Mouse (Mus musculus): ENCODE data around the gene Mark3. TPM values are rescaled to one million over a fixed set of nuclear protein-coding genes. Genes with fewer than 3 reads are reported as not detected.
"Not testable (repeated sequence)": the region's sequence is repeated elsewhere in the genome, so short reads cannot be mapped to it uniquely, and the experiment has no call there.

Mark3 gene
- polyA plus RNA-seq, 1 experiment from 2014 or later: 9.2 TPM

DNA sequence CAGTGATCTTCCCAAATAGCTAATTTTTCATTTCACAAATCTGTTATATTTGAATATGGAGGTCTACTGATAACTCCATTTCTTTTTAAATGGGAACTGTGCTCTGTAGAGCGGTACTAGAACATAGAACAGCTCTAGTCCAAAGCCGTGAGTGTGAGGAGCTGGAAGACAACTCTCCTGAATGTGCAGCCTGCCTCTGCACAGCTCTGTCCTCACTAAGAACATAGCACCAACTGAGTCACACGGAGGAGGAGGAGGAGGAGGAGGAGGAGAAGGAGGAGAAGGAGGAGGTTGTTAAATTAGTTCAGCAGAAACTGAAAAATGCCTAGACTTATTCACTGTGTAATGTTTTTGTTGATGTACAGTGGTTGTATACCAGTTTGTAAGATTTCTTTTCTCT lies 78.6 kb downstream of the Mark3 start:
- Histone ChIP-seq H3K9ac (ENCODE audit: low read depth, low read length) (no peak overlapping the region), H3K27me3 (ENCODE audit: control insufficient read depth, insufficient read depth, low read depth, low read length) (no peaks in the 10 kb centered on the region), H3K9me3 (replicated peaks; ENCODE audit: control insufficient read depth, low read length) (no peaks in the 10 kb centered on the region), H3K4me3 (ENCODE audit: low read depth, low read length) (no peak overlapping the region), H3K4me1 (ENCODE audit: control insufficient read depth, low read depth, low read length) (no peaks in the 10 kb centered on the region), H3K36me3 (ENCODE audit: control insufficient read depth, insufficient read depth) (peaks cover 38% of the 10 kb centered on the region), H3K4me2 (ENCODE audit: low read depth, low read length) (no peak overlapping the region), H3K27ac (ENCODE audit: low read length) (no peak overlapping the region)
- ATAC-seq (ENCODE audit: low read depth): no peak
- WGBS (ENCODE audit: insufficient replicate concordance): 86% methylated on average over 3 of the region's 3 CpGs

GRCm38 (mm10) chr12:111653434-111653833 lies 79.1 kb downstream of the Mark3 start:
- Histone ChIP-seq H3K9me3 (replicated peaks; ENCODE audit: control insufficient read depth, low read length) (no peaks in the 10 kb centered on the region), H3K4me2 (ENCODE audit: low read depth, low read length) (no peak overlapping the region), H3K4me1 (ENCODE audit: control insufficient read depth, low read depth, low read length) (no peaks in the 10 kb centered on the region), H3K4me3 (ENCODE audit: low read depth, low read length) (no peak overlapping the region), H3K9ac (ENCODE audit: low read depth, low read length) (no peak overlapping the region), H3K36me3 (ENCODE audit: control insufficient read depth, insufficient read depth) (peaks cover 35% of the 10 kb centered on the region), H3K27me3 (ENCODE audit: control insufficient read depth, insufficient read depth, low read depth, low read length) (no peaks in the 10 kb centered on the region), H3K27ac (ENCODE audit: low read length) (no peak overlapping the region)
- ATAC-seq (ENCODE audit: low read depth): no peak; the same call in 1 of the 2 replicates
- WGBS (ENCODE audit: insufficient replicate concordance): 36% methylated on average over 3 of the region's 3 CpGs

GRCm38 (mm10) chr12:111655695-111656094 lies 81.4 kb downstream of the Mark3 start:
- Histone ChIP-seq H3K9ac (ENCODE audit: low read depth, low read length) (no peak overlapping the region), H3K36me3 (ENCODE audit: control insufficient read depth, insufficient read depth) (peaks cover 24% of the 10 kb centered on the region), H3K4me2 (ENCODE audit: low read depth, low read length) (no peak overlapping the region), H3K4me1 (ENCODE audit: control insufficient read depth, low read depth, low read length) (no peaks in the 10 kb centered on the region), H3K27me3 (ENCODE audit: control insufficient read depth, insufficient read depth, low read depth, low read length) (no peaks in the 10 kb centered on the region), H3K4me3 (ENCODE audit: low read depth, low read length) (no peak overlapping the region), H3K27ac (ENCODE audit: low read length) (no peak overlapping the region), H3K9me3 (replicated peaks; ENCODE audit: control insufficient read depth, low read length) (no peaks in the 10 kb centered on the region)
- ATAC-seq (ENCODE audit: low read depth): no peak
- 92% methylated on average over 11 of the region's 11 CpGs for WGBS (ENCODE audit: insufficient replicate concordance)

- Histone ChIP-seq H3K4me3 (ENCODE audit: low read depth, low read length) (no peak overlapping the region), H3K9ac (ENCODE audit: low read depth, low read length) (no peak overlapping the region), H3K27me3 (ENCODE audit: control insufficient read depth, insufficient read depth, low read depth, low read length) (no peaks in the 10 kb centered on the region), H3K27ac (ENCODE audit: low read length) (no peak overlapping the region), H3K4me2 (ENCODE audit: low read depth, low read length) (no peak overlapping the region), H3K4me1 (ENCODE audit: control insufficient read depth, low read depth, low read length) (no peaks in the 10 kb centered on the region), H3K36me3 (ENCODE audit: control insufficient read depth, insufficient read depth) (peaks cover 19% of the 10 kb centered on the region), H3K9me3 (replicated peaks; ENCODE audit: control insufficient read depth, low read length) (no peaks in the 10 kb centered on the region)
- 83% methylated on average over 4 of the region's 4 CpGs for WGBS (ENCODE audit: insufficient replicate concordance)
- ATAC-seq (ENCODE audit: low read depth): no peak
Measured at GRCm38 (mm10) chr12:111659331-111659730, 85.0 kb downstream of the Mark3 start.

- no peaks in the 10 kb centered on the region for H3K9me3 ChIP-seq (replicated peaks; ENCODE audit: control insufficient read depth, low read length)
- H3K27me3 ChIP-seq (ENCODE audit: control insufficient read depth, insufficient read depth, low read depth, low read length): no peaks in the 10 kb centered on the region
- no peak overlapping the region for H3K4me2 ChIP-seq (ENCODE audit: low read depth, low read length)
- no peak overlapping the region for H3K4me3 ChIP-seq (ENCODE audit: low read depth, low read length)
- no peak for ATAC-seq (ENCODE audit: low read depth)
- 94% methylated on average over 1 of the region's 1 CpGs for WGBS (ENCODE audit: insufficient replicate concordance)
- no peak overlapping the region for H3K27ac ChIP-seq (ENCODE audit: low read length)
- H3K9ac ChIP-seq (ENCODE audit: low read depth, low read length): no peak overlapping the region
- no peaks in the 10 kb centered on the region for H3K4me1 ChIP-seq (ENCODE audit: control insufficient read depth, low read depth, low read length)
- H3K36me3 ChIP-seq (ENCODE audit: control insufficient read depth, insufficient read depth): peaks cover 7% of the 10 kb centered on the region
Measured at GRCm38 (mm10) chr12:111660628-111661027, 86.3 kb downstream of the Mark3 start.

- not testable (repeated sequence) for H3K27ac ChIP-seq (ENCODE audit: low read length); H3K4me3 ChIP-seq (ENCODE audit: low read depth, low read length); ATAC-seq (ENCODE audit: low read depth); H3K9ac ChIP-seq (ENCODE audit: low read depth, low read length); H3K27me3 ChIP-seq (ENCODE audit: control insufficient read depth, insufficient read depth, low read depth, low read length); H3K4me1 ChIP-seq (ENCODE audit: control insufficient read depth, low read depth, low read length); H3K9me3 ChIP-seq (replicated peaks; ENCODE audit: control insufficient read depth, low read length); H3K4me2 ChIP-seq (ENCODE audit: low read depth, low read length); H3K36me3 ChIP-seq (ENCODE audit: control insufficient read depth, insufficient read depth)
- 88% methylated on average over 11 of the region's 11 CpGs for WGBS (ENCODE audit: insufficient replicate concordance)
Measured at GRCm38 (mm10) chr12:111661554-111661953, 87.2 kb downstream of the Mark3 start.

DNA sequence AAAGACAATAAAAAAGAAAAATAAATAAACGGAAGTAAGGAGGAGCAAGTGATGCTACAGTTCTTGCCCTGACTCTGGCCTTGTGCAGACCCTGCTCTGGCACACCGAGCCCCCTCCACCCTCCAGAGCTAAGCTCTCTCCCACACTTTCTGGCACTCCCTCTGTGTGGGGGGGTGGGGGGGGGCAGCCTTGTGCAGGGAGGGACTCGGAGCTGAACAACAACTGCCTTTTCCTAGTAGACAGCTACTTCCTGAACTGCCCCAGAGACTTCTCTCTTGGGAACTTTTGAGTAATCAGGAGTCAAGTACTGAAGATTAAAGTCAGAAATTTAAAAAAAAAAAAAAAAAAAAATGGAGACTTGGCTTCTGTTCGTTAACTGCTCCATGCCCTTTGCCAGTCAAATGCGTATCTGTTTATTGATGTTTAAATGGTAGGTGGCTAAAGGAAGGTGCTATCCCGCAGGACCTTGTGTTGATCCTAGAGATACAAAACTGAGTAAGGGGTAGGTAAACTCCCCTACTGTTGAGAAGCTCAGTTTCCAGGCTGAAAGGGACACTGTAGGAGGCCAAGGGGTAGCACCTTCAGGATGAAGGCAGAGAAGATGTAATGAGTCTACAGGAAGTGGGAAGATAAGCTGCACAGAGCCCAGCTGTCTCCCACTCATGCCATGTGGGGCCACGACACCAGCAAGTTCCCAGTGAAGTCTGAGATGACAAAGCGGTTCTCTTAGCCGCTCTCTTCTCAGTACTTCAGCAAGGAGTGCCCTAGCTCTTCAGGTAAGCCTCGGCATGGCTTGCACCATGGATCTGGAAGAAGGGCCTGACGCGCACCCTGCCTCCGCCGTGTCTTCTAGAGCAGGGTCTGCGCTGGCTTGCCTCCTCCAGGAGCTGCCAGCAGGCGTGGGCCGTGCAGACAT lies 89.2 kb downstream of the Mark3 start:
- Histone ChIP-seq H3K27ac (ENCODE audit: low read length) (no peak overlapping the region), H3K9me3 (replicated peaks; ENCODE audit: control insufficient read depth, low read length) (no peaks in the 10 kb centered on the region), H3K4me3 (ENCODE audit: low read depth, low read length) (no peak overlapping the region), H3K9ac (ENCODE audit: low read depth, low read length) (no peak overlapping the region), H3K4me2 (ENCODE audit: low read depth, low read length) (no peak overlapping the region), H3K27me3 (ENCODE audit: control insufficient read depth, insufficient read depth, low read depth, low read length) (no peaks in the 10 kb centered on the region), H3K36me3 (ENCODE audit: control insufficient read depth, insufficient read depth) (no peaks in the 10 kb centered on the region), H3K4me1 (ENCODE audit: control insufficient read depth, low read depth, low read length) (peaks cover under 1% of the 10 kb centered on the region)
- ATAC-seq (ENCODE audit: low read depth): no peak; the same call in 1 of the 2 replicates
- 66% methylated on average over 17 of the region's 17 CpGs for WGBS (ENCODE audit: insufficient replicate concordance)

DNA sequence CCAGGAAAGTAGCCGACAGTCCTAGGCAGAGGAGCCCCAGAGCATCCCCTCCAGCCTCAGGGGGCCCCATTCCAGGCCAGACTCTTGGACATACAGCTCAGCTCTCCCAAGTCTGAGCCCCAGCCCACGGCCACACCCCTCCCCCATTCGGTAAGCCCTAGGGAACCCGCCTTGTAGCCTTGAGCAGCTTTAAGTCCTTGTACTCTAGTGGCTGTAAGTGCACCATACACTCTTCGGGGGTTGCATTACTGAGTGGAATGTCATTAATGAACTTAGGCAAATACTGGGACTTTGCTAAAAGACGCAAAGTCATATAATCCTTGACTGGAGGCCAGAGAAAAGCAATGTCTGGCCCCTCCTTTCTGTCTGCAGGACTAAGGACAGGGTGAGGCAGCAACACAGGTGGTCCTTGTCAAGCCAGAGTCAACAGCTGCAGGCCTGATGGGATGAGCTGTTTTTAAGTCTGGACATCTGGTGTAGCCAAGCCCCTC lies 89.9 kb downstream of the Mark3 start:
- no peak overlapping the region for H3K4me3 ChIP-seq (ENCODE audit: low read depth, low read length)
- WGBS (ENCODE audit: insufficient replicate concordance): 62% methylated on average over 6 of the region's 6 CpGs
- H3K27me3 ChIP-seq (ENCODE audit: control insufficient read depth, insufficient read depth, low read depth, low read length): peaks cover 5% of the 10 kb centered on the region; the same call in 1 of the 2 replicates
- H3K4me2 ChIP-seq (ENCODE audit: low read depth, low read length): no peak overlapping the region
- H3K36me3 ChIP-seq (ENCODE audit: control insufficient read depth, insufficient read depth): no peaks in the 10 kb centered on the region
- no peak for ATAC-seq (ENCODE audit: low read depth)
- H3K9ac ChIP-seq (ENCODE audit: low read depth, low read length): no peak overlapping the region
- H3K4me1 ChIP-seq (ENCODE audit: control insufficient read depth, low read depth, low read length): peaks cover 7% of the 10 kb centered on the region
- H3K27ac ChIP-seq (ENCODE audit: low read length): no peak overlapping the region
- H3K9me3 ChIP-seq (replicated peaks; ENCODE audit: control insufficient read depth, low read length): no peaks in the 10 kb centered on the region

Data from liver, embryonic 16.5 days (tissue).